Mouse (Mus musculus) liver, postnatal 0 days (tissue): Measurements from ENCODE around the gene Slc16a10.
A peak's percentile ranks its signal among the peaks of the same experiment; 100 is the strongest.

Source experiments
- CTCF ChIP-seq: sonication (generic); IDR thresholded peaks from 2 replicates; pipeline ENCODE4 v1.5.1; 2016; ENCODE audit warnings: antibody characterized with exemption, low read depth
- EP300 ChIP-seq: IDR thresholded peaks from 2 replicates; pipeline ENCODE4 v1.6.1; 2016; ENCODE audit warnings: antibody characterized with exemption, low read depth, mild to moderate bottlenecking

DNA sequence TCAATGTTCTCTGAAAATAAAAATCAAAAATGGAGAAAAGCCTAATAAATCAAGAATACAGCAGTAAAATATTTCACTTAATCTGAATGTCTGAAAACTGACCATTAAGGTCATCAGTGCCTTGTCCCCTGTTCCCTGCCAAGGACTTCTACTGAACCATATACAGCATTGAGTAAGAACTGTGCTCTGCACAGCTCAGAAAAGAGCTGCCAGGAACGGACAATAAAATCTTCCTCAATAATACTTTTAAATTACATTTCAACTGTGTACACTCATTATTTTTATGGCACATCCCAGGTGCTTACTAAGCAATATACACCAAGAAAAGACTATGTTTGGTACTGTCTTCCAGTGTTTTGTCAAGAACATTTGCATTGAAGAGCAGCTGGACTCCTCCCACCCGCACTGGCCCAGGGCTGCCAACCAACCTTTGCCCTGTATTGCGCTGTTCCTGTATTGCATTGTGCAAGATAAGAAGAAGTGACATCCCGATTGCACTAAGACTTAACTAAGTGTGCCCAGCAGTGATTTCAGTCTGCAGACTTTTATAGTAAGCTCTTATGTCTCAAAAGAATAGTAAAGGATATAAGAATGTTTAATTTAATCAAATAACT, 64.6 kb downstream of the Slc16a10 start:
- TF ChIP-seq CTCF (no peak), EP300 (peak; percentile 37; the same call in 1 of the 2 replicates)
